Mouse (Mus musculus) adipose tissue, adult 10 weeks (tissue): Measurements from ENCODE around the gene Wfdc13. TPM values are rescaled to one million over a fixed set of nuclear protein-coding genes. Genes with fewer than 3 reads are reported as not detected.

Source experiments
- polyA plus RNA-seq: library from polyadenylated mRNA; stranded (reverse); fragments of 350-450 nt; fragmentation: Illumina TruSeq; extraction: RNeasy Lipid Tissue Mini Kit (QIAGEN cat#74804); gene quantifications from one replicate; pipeline ENCODE4 v1.2.3, GENCODE M21; 2014; ENCODE audit warnings: low read depth, low replicate concordance

Wfdc13 gene
- polyA plus RNA-seq = 775 TPM

DNA sequence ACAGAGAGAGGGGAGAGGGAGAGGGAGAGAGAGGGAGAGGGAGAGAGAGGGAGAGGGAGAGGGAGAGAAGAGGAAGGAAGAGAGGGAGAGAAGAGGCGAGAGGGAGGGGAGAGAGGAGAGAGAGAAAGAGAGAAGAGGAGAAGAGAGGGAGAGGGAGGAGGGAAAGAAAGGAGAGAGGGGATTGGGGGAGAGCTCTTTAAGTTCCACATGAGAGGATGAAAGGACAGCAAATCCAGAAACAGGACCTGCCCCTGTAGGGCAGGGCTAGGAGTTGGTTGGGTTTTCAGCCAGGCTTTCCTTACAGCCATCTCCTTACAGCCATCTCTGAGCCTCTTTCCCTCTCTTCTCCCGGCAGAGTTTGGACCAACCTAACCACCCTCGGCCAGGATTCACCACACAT is at the start of gene Wfdc13:
Gene Wfdc13, plus strand, starts transcription at position 301 of the 400 bp plus-strand sequence.

DNA sequence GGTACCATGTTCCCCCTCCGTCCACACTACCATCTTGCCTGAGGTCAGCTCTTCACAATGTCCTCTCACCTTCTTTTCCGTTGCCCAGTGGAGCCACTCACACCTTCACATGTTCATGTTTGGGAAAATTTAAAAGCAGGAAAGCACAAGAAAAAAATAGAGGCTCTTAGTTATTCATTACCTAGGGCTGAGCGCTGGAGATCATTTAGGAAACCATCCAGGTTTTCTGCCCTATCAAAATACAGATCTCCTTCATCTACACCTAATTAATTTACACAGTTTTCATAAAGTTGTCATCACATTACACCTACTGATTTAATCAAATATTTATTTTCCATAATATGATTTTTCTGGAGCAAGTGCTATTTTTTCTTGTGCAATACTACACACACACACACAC is 46.2 kb upstream of the Wfdc13 start, which contains the start of gene Wfdc16:
Gene Wfdc16, minus strand, starts transcription at position 101 of the 400 bp plus-strand sequence.

DNA sequence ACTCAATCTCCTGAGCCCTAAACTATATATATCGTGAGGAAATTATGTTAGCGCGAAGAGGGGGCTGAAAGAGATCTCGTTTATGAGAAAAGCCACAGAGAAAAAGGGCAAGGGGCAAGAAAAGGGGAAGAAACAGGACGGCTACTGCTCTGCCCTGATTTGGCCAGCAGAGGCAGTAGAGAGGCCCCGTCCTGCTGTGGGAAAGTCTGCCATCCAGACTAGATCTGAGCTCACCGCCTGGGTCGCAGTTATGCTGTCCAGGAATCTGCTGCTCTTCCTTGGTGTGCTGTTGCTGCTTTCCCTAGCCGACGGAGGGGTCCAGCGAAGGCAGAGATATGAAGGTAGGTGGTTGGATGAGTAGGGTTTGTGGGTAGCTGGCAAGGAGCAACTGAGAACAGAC is 29.0 kb upstream of the Wfdc13 start, which contains the start of gene Wfdc10:
Gene Wfdc10, plus strand, starts transcription at position 189 of the 400 bp plus-strand sequence.

DNA sequence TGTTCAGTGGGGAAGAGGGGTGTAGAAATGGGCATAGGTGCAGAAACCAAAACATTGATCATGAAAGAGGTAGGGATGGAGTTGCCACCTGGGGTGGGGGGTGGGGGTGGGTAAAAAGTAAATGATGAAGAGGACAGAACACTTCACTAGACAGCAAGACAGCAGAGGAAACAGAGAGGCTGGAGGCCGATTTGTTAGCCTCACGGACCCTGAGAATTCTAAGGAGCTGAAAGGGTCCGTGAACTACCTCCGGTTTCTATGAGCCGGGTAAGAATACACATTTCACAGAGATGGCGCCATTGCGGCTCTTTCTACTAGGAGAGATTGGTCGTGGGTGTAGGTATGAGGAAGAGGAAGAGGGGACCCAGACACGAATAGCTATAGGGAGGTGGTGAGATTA is 28.4 kb upstream of the Wfdc13 start, which contains the start of gene Wfdc9:
Gene Wfdc9, minus strand, starts transcription at position 101 of the 400 bp plus-strand sequence.

DNA sequence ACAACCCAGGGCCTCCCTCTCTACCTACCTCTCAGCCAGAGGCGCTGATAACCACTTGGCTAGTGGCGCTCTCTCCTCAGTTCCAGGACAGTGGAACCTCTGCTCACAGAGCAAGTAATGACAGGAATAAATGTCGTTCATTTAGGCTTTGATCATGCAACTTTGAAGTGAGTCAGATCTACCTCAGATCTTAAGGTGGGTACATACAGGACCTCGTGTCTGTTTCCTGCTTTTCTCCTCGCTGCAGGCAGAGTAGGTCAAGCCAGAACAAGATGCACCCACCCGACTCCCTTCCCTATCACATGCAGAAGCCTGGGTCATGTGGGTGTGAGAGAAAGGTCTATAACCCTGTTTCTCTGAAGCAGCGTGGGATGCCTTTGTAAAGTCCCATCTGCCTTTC is 10.9 kb upstream of the Wfdc13 start, which contains the start of gene Wfdc11:
Gene Wfdc11, minus strand, starts transcription at position 101 of the 400 bp plus-strand sequence.

DNA sequence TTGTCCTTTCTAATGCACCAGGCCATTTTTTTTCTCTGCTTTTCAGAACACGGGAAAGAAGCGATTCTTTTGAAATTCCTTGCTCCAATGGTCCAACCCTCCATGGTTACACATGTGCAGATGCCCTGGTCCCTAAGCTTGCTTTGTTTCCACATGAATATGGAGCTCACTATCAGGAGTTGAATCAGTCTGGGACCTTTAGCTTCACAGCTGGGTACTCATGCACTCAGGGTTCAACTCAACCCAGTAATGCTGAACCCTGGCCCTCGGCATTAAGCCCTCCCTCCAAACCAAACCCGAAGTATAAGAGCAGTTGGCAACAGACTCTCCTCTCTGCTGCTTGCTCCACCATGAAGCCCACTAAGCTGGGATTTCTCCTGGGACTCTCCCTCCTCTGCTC is 13.3 kb downstream of the Wfdc13 start, which contains the start of gene Spint4:
Gene Spint4, plus strand, starts transcription at position 301 of the 400 bp plus-strand sequence.

DNA sequence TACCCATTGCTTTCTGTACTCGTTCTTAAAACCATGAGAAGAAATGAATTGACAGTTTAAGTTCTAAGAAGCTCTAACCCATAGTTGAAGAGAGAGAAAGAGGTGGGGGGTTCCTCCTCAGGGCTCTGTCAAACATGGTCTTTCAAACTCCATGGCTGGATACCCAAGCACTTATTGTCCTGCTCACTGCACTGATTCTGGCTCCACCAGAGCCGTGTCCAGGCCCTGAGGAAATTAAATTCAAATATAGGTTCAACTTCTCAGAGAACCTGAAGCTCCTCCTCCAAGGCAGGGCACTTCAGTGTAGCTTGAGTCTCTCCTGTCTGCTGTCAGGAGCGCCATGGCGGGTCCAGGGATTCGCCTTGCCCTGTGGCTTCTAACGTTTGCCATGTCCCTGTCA is 30.1 kb downstream of the Wfdc13 start, which contains the start of gene Spint5:
Gene Spint5, plus strand, starts transcription at position 301 of the 400 bp plus-strand sequence.

Other genes starting within 250 kb of the Wfdc13 start
- gene Sdc4, start 241.2 kb upstream of the Wfdc13 start, polyA plus RNA-seq = 26.4 TPM
- 31.9 TPM for gene Sys1, start 228.1 kb upstream of the Wfdc13 start, polyA plus RNA-seq
- gene Gm20458, start 224.1 kb upstream of the Wfdc13 start, polyA plus RNA-seq = not detected
- gene Trp53tg5, start 211.4 kb upstream of the Wfdc13 start, polyA plus RNA-seq = 2.1 TPM
- gene Dbndd2, start 199.0 kb upstream of the Wfdc13 start, polyA plus RNA-seq = 18.9 TPM
- gene Pigt, start 187.6 kb upstream of the Wfdc13 start, polyA plus RNA-seq = 74.8 TPM
- 15.2 TPM for gene Wfdc2, start 122.7 kb upstream of the Wfdc13 start, polyA plus RNA-seq
- gene Spint3, start 111.6 kb upstream of the Wfdc13 start, polyA plus RNA-seq = 240 TPM
- 118 TPM for gene Wfdc6a, start 99.7 kb upstream of the Wfdc13 start, polyA plus RNA-seq
- gene Eppin, start 91.5 kb upstream of the Wfdc13 start, polyA plus RNA-seq = 285 TPM
- 215 TPM for gene Wfdc6b, start 71.6 kb upstream of the Wfdc13 start, polyA plus RNA-seq
- gene Wfdc8, start 71.5 kb upstream of the Wfdc13 start, polyA plus RNA-seq = 244 TPM
- 298 TPM for gene Wfdc16, start 46.3 kb upstream of the Wfdc13 start, polyA plus RNA-seq
- 2,863 TPM for gene Wfdc10, start 29.1 kb upstream of the Wfdc13 start, polyA plus RNA-seq
- gene Wfdc9, start 28.5 kb upstream of the Wfdc13 start, polyA plus RNA-seq = 297 TPM
- 41.2 TPM for gene Wfdc11, start 11.0 kb upstream of the Wfdc13 start, polyA plus RNA-seq
- gene Spint4, start 13.4 kb downstream of the Wfdc13 start, polyA plus RNA-seq = 1,086 TPM
- 379 TPM for gene Spint5, start 30.2 kb downstream of the Wfdc13 start, polyA plus RNA-seq
- gene Wfdc3, start 60.8 kb downstream of the Wfdc13 start, polyA plus RNA-seq = 12.2 TPM
- 26.0 TPM for gene Dnttip1, start 60.9 kb downstream of the Wfdc13 start, polyA plus RNA-seq
- 5.0 TPM for gene Ube2c, start 84.8 kb downstream of the Wfdc13 start, polyA plus RNA-seq
- gene Tnnc2, start 94.9 kb downstream of the Wfdc13 start, polyA plus RNA-seq = 1.0 TPM
- 18.3 TPM for gene Snx21, start 100.7 kb downstream of the Wfdc13 start, polyA plus RNA-seq
- gene Acot8, start 119.8 kb downstream of the Wfdc13 start, polyA plus RNA-seq = 19.6 TPM
- gene Zswim3, start 120.0 kb downstream of the Wfdc13 start, polyA plus RNA-seq = 4.2 TPM
- gene Zswim1, start 137.6 kb downstream of the Wfdc13 start, polyA plus RNA-seq = 8.6 TPM
- 1.6 TPM for gene Spata25, start 143.4 kb downstream of the Wfdc13 start, polyA plus RNA-seq
- 142 TPM for gene Ctsa, start 147.8 kb downstream of the Wfdc13 start, polyA plus RNA-seq
- gene Neurl2, start 148.3 kb downstream of the Wfdc13 start, polyA plus RNA-seq = 3.0 TPM
- gene Pltp, start 172.6 kb downstream of the Wfdc13 start, polyA plus RNA-seq = 169 TPM
- 38.8 TPM for gene Pcif1, start 194.2 kb downstream of the Wfdc13 start, polyA plus RNA-seq
- gene Zfp335, start 226.7 kb downstream of the Wfdc13 start, polyA plus RNA-seq = 11.1 TPM